Mouse (Mus musculus) ovary, postnatal 36 days (tissue): Measurements from ENCODE around the gene Irgc1.

Source experiments
- DNase-seq: peaks from one replicate; pipeline ENCODE4 v3.0.0; 2022; ENCODE audit warnings: low spot score, mixed read lengths

The Irgc1 gene

GRCm38 (mm10) chr7:24472442-24472841 is 20.3 kb upstream of the Irgc1 start:
- DNase-seq: no peak

DNA sequence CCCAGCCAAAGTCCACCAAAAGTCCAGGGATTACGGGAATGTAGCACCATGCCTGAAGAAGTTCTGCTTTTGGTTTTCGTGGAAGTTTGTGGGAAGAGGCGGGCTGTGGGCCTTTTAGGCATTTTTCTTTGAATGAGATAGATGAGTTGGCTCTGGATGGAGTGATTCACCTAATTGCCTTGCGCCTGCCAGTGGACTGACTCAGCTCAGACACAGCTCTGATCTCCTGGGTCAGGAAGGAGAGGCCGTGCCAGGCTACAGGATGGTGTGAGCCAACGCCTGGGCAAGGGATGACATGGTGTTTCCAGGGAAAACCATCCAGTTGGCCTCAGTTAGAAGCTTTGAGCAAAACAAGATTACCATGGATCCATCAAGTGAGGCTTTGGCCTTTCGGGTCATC is 18.3 kb upstream of the Irgc1 start:
- DNase-seq: no peak

GRCm38 (mm10) chr7:24469126-24469525 is 17.0 kb upstream of the Irgc1 start:
- no peak for DNase-seq

DNA sequence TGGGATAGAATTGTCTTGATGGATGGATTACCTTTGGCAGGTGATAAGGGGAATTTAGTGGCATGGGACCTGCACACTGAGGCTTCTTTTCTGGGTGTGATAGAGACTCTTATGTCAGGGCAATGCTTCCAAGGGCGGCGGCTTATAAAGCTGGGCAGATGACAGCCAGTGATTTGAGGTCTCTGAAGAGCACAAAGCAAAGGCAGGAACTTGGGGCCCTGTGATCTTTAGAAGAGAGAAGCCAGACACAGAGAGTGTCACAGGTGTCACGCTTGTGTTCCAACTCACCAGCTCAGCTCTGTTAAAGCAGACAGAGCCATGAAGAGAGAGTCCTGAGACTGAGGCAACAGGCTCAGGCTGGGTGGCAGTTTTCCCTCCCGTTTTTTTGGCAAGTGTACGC is 15.8 kb upstream of the Irgc1 start:
- DNase-seq: no peak

DNA sequence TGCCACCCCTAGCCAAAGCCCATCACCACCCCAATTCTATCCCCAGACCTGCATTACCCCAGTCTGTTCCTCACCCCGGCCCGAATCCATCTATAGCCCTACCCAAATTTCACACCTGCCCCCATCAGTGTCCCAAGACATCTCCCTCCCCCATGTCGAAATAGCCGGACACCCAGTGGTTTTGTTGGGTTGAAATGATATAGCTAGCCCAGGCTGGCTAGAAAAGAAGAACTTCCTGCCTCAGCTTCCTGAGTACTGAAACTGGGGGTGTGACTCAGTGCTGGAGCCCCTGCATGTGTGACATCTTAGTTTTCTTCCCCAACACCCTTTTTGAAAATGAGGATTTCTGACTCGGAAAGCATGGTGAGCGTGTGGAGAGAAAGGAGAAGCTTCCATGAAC is 14.7 kb upstream of the Irgc1 start:
- DNase-seq: no peak

DNA sequence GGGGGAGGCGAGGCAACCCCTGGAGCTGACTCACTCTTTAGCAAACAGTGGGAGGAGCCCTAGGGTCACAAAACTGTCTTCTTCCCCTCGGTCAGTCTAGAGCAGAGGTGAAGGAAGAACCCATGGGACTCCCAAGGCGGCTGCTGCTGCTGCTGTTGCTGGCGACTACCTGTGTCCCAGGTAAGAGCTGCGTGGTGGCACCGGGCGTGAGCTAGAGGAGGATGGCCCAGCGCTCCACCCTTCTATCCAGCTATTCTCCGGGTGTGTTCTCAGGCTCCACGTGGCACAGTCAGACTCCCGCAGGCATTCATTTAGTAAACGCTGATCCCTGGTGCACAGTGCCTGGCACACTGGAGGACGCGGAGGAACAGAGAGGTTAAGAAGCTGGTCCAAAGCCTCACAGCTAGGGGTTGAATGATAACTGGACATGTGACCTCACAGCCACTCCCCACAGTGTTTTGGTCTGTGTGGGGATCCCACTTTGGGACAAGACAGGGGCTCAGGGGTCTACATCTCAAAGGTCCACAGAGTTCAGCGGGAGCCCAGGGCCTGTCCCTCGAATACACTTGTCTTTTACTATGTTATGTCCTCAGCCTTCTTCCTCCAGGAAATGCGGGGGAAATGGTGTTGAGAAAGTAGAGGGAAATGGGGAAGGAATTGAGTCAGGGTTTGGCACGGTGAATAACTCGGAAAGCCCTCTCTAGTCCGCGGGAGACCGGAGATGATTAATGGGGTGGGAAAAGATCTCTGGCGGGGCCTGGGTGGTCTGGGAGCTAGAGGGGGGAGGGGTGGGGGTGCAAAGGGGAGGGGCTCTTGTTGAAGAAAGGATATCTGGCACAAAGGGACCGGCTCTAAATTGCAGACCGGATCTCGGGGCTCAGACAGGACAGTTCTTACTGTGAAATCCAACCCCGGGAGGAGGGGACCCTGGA is 10.6 kb upstream of the Irgc1 start, which contains the start of gene Plaur:
TSS of gene Plaur (plus strand) at position 97 of the 932 bp plus-strand sequence.
- no peak for DNase-seq

GRCm38 (mm10) chr7:24461376-24462051 is 9.4 kb upstream of the Irgc1 start:
- DNase-seq: no peak

- DNase-seq: no peak
Measured at GRCm38 (mm10) chr7:24459843-24460242, 7.7 kb upstream of the Irgc1 start.

DNA sequence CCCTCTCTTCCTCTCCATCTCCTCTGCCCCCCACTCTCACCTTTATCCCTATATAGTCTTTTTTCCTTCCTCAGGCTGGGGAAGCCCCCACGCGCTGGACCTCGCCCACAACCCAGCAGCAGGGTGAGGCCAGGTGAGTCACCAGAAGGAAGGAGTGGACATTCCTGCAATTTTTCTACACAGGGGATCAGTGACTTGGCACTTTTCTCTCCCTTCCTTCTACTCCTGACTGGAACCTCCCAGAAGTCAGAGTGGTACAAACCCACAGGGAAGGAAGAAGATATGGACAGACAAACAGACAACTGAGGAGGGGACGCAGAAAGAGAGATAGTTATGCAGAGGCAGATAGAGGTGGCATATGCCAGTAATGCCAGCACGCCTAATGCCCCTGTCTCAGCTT is 7.3 kb upstream of the Irgc1 start:
- no peak for DNase-seq

GRCm38 (mm10) chr7:24457726-24458370 is 5.8 kb upstream of the Irgc1 start:
- DNase-seq: no peak

DNA sequence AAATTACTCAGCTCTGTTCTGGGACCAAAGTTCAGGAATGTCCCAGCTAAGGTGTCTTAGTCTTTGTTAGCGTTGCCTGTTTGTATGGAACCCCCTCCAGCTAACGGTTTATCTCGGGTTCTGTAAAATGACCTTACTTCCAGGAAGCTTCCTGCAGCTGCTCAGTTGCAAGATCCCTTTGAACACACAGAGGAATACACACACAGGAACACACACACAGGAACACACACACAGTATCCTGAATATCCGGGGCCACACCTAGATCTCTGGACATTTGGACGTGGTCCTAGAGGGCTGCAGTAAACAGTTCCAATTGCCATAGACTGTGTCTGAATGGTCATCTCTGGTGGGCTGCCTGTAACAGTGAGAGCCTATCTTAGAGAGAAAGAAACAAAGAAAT is 3.6 kb upstream of the Irgc1 start:
- DNase-seq: no peak

DNA sequence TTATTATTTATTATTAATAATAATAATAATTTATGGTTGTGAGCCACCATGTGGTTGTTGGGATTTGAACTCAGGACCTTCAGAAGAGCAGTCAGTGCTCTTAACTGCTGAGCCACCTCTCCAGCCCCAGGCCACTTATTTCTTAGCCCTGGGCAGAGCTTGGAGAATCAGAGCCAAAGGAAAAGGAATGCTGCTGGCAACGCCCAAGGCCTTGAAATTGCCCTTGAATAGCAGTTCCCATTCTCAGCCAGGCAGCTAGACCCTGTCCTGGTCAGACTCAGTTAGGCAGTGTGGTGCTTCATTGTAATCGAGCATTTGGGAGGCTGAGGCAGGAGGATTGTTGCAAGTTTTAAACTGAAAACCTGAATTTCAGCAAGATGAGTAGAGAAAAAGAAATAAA is 2.1 kb upstream of the Irgc1 start:
- DNase-seq: no peak

DNA sequence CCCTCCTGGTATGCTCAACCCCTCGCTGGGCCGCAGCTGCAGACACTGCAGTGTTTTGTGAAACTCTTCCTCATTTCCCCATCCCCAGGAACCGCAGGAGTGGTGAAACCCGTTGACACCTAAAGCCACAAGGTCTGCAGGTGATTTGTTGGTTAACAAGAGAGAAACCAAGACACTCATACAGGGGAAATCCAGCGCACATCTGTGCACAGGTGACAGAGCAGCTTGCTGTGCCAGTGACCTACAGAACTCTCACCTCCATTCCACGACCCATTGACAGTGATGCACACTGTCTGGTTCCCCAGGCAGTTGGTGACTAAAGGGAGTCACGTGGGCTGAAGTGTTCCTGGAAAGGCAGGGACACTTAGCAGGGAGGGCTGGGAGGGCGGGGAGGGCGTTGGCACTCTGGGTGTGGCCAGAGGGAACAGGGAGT is 1.5 kb downstream of the Irgc1 start:
- no peak for DNase-seq

DNA sequence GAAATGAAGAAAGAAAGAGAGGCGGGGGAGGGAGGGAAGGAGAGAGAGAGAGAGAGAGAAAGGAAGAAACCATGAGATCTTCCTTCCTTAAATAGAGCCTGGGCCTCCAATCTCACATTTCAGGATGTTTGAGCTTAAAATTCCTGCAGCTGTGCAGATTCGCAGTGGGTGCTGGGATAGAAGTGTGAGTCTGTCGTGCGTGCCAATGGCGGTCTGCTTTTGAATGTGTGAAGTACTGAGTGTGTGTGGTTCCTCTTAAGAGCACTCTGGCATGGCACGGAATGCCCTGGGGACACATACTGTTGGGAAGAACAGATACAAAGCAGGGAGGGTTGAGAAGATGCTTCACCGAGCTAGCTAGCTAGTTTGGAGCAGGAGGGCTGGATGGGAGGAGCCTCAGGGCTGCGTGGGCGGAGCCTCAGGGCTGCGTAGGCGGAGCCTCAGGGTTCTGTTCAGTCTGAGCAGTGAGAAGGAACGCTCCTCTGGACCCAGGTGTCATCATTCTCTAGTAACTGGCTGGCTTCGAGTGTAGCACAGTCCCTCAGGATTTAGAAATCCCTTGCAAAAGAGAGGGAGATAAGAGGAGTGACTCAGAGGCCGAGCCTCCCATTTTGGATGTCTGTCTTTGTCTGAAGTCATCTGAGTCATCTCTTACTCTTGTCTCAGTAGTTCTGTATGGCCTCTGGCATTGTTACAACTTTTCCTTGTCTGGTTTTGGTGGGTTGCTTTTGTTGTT is 3.1 kb downstream of the Irgc1 start:
- no peak for DNase-seq

GRCm38 (mm10) chr7:24446697-24447340 is 5.3 kb downstream of the Irgc1 start:
- no peak for DNase-seq

GRCm38 (mm10) chr7:24445266-24445926 is 6.7 kb downstream of the Irgc1 start:
- no peak for DNase-seq

GRCm38 (mm10) chr7:24442313-24442712 is 9.8 kb downstream of the Irgc1 start:
- no peak for DNase-seq

GRCm38 (mm10) chr7:24441785-24442184 is 10.3 kb downstream of the Irgc1 start:
- peak; percentile 59 for DNase-seq

- DNase-seq: no peak
Measured at GRCm38 (mm10) chr7:24439891-24440290, 12.2 kb downstream of the Irgc1 start.

DNA sequence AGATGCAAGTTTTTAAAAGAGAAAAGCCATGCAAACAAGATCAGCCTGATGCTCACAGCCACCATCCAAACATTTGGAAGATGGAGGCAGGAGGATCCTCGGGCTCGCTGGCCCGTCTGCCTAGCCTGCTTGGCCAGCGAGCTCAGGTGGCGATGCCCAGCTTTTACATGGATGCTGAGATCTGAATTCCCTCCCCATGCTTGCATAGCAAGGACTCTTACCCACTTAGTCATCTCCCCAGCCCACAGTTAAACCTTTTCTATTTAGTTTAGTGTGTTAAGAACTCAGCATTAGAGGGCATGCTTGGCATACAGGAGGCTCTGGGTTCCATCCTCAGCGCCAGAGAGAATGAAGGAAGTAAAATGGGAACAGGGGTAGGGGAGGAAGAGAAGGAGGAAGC is 12.9 kb downstream of the Irgc1 start:
- no peak for DNase-seq

- DNase-seq: no peak
Measured at GRCm38 (mm10) chr7:24437981-24438380, 14.1 kb downstream of the Irgc1 start.
